Mouse (Mus musculus) spleen, postnatal 10 days (tissue): ENCODE measurements around the gene Dpf1.

Source experiments
- DNase-seq, 2 experiments: peaks; one replicate each; pipeline ENCODE4 v3.0.0; 2021 to 2022; ENCODE audit warnings: low spot score in 2 of 2

The Dpf1 gene

DNA sequence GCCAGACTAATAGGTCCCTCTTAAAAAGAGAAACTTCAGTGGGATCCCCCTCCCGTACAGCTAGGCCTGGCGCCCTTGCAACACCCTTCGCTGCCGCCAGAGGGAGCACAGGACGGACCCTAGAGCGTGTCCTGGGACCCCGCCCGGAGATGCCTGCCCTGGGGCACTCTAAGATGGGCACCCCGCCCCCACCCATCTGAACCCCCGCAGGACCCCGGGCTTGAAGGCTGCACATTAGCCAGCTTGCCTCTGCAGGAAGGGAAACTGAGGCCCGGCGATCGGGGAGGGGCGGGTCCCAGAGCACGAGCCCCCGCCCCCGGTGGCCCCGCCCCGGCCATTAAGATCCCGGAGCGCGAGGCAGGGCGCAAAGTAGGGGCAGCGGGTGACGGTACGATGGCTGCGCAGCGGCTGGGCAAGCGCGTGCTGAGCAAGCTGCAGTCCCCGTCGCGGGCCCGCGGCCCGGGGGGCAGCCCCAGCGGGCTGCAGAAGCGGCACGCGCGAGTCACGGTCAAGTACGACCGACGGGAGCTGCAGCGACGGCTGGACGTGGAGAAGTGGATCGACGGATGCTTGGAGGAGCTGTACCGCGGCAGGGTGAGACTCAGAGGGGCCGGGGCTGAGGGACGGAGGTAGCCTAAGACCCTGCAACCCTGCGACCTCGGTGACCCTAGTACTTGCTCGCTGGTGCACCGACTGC lies 14.7 kb upstream of the Dpf1 start, which contains the start of gene Ppp1r14a:
Gene Ppp1r14a (plus strand): TSS at position 367 of the 697 bp plus-strand sequence.
- peak; percentile 70 to 83 for DNase-seq

DNA sequence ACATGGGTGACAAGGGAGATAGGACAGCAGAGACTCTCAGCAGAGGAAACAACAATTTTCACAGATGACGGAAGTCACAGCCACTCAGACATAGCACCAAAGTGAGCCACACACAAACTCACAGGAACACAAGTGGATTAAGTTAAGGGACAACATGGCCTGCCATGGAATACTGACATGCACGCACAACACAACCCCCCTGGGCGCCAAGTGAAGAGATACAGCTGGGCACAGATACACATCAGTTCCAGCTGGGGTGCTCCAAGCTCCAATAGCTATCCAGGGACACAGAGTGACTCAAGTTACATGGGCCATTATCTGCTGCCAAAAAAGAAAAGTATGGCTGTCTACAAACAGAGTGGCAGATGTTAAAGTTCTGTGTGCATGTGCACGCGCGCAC lies 13.9 kb upstream of the Dpf1 start:
- DNase-seq, result no peak

DNA sequence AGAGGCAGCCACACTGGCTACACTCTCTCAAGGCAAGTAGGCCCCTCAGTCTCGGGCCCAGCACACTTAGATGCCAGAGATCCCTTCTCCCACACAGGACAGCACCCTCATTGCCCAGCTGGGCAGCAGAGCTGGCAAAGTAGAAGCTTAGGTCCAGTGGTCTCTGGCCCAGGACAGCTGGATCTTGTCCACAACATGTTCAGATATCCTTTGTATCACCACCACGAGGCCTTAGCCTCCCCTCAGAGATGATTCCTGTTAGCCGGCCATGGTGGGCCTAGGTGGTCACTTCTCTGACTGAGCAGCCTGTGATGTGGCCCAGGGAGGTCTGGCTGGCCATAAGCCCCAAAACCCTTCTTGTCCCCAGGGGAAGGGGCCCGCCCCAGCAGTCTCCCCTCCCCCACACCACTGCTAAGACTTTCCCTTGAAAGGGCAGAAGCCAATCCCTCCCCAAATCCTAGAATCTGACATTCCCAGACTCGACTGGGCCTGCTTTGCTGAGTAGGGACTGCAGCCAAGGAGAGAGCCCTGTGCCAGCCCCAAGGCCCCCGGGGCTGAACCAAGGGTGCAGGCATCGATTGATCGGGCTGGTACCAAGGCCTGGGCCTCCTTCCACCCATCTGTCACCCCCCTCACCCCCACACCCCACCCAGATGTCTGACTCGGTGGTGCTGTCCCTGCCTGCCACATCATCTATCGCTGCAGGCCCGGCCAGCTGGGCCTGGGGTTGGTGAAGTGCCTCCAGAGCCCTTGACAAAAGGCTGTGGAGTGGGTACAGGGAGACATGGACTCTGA lies 12.9 kb upstream of the Dpf1 start:
- DNase-seq, result no peak

DNA sequence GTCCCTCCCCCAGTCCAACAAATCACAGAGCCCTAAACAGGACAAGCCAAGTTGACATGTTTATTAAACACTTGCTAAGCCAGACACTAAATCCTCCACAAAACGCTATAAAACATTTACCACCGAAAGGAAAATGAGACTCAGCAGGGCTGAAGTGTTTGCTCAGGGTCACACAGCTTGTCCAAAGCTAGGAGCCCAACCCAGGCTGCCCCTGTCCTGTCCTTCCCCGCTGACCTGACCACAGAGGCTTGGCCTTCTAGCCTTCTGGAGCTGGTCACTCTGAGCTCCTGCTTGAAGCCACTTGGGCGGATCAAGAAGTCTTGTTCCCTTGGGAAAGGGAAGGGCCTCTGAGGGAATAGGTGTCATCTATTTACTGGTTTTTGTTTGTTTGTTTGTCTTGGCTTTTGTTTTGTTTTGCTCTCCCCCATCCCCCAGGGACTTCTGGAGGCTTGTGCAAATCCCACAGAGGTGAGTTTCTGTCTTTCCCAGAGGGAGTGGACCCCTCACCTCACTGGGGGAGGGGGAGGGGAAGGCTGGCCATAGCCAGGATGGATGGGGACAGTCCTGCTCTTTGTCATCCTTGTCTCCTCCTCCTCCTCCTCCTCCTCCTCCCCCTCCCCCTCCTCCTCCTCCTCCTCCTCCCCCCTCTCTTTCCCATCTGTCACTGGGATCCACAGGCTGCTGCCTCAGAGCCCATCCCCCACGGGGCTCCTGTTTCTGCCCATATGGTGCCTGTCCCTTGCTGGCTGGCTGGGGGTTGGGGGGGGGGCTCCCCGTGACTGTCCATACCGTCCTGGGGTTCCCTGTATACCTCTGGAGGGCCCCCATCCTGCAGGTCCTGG lies 11.9 kb upstream of the Dpf1 start:
- DNase-seq, result no peak

DNA sequence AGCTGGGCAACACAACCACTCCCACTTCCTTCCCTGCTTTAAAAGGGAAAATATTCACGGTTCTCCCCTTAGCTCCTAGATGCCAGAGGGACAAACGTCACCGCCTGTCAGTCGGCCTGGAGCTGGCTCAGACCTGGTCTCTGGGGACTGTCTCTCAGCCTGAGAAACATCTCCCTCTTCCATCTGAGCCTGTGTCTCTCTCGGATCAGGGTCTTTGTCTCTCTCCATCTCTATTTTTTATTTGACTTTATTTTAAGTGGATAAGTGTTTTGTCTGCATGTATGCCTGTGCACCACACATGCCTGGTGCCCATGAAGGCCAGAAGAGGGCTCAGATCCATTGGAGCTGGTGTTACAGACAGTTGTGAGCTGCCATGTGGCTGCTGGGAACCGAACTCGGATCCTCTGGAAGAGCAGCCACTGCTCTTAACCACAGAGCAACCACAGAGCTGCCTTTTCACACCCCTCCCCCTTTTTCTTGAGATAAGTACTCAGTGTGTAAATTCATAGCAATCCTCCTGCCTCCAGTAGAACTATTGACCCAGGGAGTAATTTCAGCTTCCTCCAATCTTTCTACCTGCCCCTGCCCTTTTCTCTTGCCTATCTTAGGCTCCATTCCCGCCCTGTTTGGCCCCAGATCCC lies 11.2 kb upstream of the Dpf1 start:
- no peak for DNase-seq

DNA sequence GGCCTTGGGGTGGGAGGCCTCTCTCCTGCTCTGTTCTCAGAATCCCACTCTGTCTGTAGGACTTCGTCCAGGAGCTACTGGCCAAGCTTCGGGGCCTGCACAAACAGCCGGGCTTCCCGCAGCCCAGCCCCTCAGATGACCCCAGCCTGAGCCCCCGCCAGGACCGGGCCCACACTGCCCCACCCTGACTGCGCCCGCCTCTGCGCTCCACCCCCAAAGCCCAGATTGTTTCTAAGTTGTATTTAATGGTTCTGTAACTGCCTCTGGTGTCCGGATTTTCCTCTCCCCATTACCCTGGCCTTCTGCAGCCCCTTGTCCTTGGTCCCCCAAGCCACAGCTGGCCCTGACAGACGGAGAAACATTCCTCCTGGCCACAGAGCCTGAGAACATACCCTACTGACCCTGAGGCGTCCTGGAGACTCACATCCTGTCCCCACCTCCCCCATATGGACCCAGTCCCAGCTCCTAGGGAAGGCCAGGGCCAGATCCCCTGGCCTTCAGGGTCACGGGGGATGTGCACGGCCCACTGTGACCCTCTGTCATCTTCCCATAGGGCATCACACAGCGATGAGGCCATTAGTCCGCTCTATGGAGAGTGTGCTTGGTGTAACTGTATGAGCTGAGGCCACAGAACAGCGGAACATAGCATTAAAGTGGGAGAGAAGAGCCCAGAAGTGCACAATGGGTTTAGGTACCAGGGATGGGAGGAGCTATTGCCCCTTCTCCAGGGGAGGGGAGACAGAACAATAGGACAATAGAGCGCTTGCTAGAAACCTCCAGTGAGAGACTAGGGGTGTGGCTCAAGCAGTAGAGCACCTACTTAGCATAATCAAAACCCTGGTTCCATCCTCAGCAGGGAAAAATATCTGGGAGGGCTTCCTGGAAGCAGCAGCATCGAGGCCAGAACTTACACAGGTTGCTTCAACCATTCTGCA lies 10.4 kb upstream of the Dpf1 start:
- no peak for DNase-seq

DNA sequence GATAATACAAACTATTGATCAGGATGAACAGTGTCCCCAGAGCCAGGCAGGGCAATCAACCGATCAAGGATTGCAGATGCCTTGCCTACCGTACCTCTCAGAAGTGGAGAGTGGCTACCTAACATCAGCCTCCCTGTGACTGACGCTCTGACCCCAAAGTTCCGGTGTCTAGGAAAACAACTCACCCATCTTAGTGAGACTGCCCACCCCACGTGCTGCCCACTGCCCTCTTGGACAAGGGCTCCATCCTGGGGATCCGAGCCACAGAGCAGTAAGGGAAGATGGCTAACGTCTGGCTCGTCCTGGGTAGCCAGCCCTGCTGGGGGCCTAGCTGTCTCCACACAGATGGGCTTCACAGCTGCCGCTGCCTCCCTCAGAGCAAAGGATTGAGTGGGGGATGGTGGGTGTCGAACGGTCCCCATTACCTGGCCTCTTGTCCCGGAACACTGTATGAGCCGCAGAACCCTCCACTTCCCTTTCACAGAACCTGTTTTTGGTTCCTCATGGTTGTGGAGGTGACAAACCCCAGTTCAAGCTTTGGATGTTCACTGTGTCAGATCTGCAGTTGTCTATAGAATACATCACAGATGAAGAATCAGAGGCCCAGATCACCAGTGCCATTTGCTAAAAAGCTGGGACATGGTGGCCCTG lies 9.5 kb upstream of the Dpf1 start:
- no peak for DNase-seq

DNA sequence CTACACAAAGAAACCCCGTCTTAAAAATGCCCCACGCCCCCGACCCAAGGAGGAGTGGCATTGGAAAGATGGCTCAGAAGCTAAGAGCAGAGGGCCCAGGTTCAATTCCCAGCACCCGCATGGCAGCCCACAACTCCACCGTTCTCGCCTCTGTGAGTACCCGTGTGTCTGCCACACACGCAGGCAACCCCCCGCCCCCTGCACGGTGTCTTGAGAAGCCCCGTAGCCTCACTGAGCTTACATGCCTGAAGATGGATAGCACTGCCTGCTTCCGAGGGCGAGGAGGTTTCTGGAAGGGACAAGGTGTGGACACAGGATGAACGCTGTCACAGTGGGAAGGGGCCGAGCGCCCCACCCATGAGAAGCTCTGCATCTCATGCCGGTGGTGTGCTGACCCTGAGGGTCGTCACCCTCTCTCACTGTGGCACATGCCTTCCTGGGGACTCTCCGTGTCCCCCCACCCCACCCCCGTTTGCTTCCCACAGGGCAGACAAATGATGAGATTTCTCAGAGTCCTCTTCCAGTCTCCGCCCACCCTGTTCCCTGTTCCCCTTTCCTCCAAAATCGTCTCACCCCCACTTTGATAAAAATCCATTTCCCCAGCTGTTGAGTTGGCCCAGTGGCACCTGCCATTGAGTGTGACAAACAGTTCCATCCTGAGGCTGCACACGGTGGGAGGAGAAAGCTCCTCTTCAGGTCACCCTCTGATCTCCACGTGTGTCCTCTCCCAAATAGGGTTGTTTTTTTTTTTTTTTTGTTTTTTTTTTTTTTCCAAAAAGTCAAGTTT lies 7.7 kb upstream of the Dpf1 start:
- no peak for DNase-seq

DNA sequence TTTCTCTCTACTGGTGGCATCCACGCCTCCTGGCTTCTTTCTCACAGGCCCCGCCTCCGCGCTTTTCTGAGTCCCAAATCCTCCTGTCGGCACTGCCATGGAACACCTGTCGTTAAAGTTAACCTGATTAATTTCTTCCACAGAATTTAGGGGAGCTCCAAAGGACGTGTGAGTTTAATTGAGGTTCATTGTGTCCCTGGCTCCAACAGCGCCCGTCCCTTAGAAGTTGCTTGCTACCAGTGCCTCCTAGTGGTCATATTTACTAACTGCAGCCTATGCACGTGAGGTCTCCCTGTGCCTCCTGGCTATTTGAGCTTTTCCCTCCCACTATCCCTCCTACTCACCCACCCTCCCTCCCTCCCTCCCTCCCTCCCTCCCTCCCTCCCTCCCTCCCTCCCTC lies 6.8 kb upstream of the Dpf1 start:
- DNase-seq, result peak in 1 of 2 experiments; percentile 64

DNA sequence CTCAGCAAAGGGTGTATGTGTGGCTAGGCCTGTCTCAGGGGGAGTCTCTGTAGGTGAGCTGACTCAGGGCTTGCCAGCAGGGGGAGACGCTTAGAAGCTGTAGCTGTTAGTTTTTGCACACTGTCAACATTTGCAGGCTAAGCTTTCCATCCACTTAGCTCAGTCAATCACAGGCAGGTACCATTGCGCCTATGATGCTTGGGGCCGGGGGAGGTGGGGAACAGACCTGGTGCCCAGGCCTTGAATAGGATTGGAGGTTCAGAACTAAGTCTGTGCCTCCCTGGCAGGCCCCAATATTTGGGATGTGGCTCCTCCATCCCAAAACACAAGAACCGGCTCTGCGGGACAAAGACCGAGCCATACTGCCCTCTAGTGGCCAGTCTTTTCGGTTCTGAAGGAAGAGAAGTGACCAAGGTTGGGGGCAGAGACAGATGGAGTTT lies 2.6 kb upstream of the Dpf1 start:
- peak; percentile 41 to 74 for DNase-seq

DNA sequence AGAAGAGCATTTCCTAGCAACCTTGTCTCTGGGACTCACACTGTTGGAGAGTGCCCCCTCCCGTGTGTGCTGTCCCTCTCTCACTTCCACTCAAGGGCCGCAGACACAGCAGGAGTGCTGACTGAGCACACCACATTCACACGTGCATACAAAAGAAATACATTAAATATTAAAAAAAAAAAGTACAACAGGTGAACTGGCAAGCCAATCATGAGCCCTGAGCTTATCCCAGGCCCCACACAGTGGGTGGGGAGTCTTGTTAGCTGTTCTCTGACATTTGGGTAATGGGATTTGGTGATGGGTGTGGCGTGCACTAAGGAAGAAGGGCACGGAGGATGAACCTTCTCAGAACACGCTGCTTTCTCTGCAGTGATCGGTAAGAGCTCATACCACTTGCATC lies 1.1 kb upstream of the Dpf1 start:
- no peak for DNase-seq

DNA sequence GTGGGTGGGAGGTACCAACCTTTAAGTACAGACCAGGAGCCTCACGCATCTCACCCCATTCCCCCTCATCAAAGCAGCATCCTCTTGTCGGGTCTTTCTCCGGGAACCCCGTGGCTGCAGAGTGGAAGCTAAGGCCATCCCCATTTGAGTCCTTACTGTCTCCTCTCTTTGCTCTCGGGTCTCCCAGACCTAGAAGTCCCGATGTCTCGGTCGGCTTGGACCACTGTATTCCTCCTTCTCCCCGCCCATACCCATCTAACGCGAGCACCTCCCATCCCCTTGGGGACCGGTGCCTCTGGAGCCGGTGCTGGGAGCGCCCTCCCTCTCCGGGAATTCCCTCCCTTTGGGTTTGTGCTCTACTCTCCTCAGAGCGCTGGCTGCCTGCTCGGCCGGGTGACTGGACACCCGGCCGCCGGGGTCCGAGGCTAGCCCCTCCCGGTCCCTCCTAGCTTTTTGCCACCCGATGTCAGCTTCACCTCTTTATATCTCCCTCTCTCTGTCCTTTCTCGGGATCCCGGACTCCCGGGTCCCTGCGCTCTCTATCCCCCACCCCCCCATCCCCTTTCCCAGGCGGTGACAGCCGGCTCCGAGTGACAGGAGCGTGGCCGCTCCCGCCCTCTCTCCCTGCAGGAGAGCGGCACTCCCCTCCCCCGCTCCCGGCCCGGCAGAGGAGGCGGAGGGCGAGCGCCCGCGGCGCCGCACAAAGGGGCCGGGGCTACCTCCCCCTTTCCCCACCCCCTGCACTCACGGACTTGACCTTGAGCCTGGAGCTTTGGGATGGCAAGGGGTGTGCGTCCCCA lies 912 bp downstream of the Dpf1 start:
- DNase-seq, result no peak

DNA sequence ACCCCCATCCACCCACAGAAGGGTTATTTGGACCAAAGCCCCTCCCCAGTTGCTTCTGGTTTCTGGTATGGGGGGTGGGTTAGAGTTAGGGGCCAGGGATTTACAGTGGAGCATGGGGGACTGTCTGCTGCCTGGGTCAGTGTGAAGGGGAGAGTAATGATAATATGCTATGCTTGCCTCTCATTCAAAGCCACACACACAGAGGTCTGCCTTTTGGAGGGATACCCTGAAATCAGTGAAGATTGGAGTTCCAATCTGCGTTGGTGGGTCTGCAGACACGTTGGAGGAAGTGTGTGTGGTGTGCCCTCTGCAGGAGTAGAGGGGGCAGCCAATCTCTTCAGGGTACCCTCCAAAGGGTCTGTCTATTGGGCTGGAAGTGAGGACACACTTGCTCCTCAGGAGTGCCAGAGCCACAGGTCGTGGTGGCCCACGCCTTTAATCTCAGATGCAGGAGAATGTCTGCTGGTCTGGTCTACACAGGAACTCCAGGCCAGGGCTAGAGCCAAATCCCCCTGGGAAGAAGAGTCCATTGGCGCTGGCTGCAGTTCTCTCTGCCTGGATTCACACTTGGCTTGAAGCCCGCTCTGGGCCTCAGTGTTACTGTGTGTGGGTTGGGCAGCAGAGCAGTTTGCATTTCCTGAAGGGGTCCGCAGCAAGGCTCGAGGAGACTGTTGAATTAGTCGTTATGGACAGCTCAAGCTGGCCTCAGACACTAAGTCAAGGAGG lies 1.7 kb downstream of the Dpf1 start:
- DNase-seq, result no peak

DNA sequence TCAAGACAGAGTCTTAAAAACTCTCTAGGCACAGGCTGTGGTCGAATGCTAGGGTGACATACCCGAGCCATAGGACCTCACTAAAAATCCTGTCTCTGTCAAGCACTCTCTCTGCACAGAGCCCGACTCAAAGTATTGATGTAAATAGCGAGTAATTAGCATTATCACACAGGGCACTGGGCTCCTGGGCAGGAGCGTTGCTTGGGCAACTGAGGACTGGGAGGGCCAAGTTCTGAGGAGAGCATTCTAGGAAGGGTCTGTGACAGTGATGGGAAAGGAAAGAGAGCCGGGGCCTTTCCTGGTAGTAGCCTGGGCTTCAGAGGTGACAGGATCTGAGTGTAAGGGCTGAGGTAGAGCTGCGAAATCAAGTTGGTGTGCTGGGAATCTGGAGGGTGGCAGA lies 2.4 kb downstream of the Dpf1 start:
- no peak for DNase-seq

DNA sequence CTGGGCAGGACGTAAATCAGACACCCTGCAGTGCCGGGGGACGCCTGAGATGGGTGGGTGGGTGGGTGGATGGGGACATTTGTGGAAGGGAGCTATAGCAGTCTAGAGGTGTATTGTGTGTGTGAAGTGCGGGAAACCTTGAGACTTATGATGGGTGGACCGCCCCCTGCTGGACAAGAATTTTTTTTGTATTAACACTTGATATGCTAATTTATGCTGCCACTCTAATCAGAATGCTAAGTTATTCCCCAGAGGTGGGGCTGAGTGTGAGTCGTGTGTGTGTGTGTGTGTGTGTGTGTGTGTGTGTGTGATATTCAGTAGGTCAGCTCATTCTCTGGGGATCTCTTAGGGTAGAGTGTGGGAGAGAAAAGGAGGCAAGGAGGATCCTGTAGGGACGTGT lies 2.9 kb downstream of the Dpf1 start:
- peak in 1 of 2 experiments; percentile 62 for DNase-seq

DNA sequence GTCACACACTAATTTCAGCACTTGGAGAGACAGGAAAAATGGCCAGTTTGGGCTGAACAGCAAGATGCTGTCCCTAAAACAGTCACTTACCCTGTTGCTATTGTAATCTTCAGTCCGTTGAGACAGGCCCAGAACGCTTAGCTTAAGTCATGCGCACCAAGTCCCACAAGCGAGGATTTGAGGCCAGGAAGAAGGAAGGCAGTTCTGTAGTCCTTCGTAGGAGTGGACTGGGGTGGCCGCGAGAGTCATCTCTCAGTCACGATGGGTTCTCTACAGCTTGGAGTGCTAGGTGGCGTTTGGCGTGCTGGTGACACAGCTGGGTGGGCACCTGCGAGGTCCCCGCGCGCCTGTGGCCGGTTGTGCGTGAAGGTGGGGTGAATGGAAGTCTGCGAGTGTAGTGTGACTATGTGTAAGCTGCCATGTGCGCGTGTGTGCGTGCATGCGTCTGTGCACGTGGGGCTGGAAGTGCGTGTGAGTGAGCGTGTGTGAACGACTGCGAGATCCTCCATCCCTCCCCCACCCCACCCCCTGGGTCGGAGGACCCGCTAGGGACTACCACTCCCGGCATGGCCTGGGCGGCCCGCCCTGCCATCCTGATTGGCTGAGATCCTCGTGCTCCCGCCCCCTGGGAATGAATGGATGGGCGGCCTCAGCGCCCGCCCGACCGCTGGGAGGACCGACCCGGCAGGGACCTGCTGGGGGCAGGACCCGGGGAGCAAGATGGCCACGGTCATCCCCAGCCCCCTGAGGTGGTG lies 3.8 kb downstream of the Dpf1 start:
- peak; percentile 68 to 81 for DNase-seq

DNA sequence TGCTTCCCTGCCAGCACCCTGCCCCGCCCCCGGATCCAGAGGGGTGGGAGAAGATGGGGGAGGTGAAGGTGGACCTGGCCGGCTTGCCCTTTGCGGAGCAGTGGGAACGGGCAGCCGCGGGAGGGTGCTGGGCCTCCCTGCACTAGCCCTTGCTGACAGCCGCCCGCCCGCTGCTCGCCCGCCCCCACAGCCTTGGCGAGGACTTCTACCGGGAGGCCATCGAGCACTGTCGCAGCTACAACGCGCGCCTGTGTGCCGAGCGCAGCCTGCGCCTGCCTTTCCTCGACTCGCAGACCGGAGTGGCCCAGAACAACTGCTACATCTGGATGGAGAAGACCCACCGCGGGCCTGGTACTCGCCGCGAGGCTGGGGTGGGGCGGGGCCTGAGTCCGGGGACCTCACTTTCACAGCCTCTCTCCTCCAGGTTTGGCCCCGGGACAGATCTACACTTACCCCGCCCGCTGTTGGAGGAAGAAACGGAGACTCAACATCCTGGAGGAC lies 5.5 kb downstream of the Dpf1 start:
- peak; percentile 21 to 32 for DNase-seq
